Mouse (Mus musculus) cortical plate, adult 2 months (tissue): Measurements from ENCODE around the gene Vmn1r50. TPM values are rescaled to one million over a fixed set of nuclear protein-coding genes. Genes with fewer than 3 reads are reported as not detected.
"Not testable (repeated sequence)": the region's sequence is repeated elsewhere in the genome, so short reads cannot be mapped to it uniquely, and the experiment has no call there.

Source experiments
- H3K27ac ChIP-seq: fragments of 200-500 bp; 2 replicates; pipeline ENCODE4 v1.5.1; 2012; ENCODE audit warnings: low read length, control low read depth, inconsistent platforms; ENCODE audit not compliant: insufficient read depth
- H3K4me1 ChIP-seq: fragments of 200-500 bp; 2 replicates; pipeline ENCODE4 v1.6.1; 2011; ENCODE audit warnings: low read length; ENCODE audit not compliant: control insufficient read depth, insufficient read depth
- H3K4me3 ChIP-seq: fragments of 200-500 bp; 2 replicates; pipeline ENCODE4 v1.5.1; 2011; ENCODE audit warnings: mild to moderate bottlenecking, low read length, control low read depth; ENCODE audit not compliant: insufficient read depth
- CTCF ChIP-seq: fragments of 200-500 bp; IDR thresholded peaks from 2 replicates; pipeline ENCODE4 v1.5.1; 2011; ENCODE audit warnings: mild to moderate bottlenecking, control low read depth, low read length; ENCODE audit not compliant: insufficient read depth; ENCODE audit errors: extremely low read depth
- POLR2A ChIP-seq: fragments of 200-500 bp; IDR thresholded peaks from 2 replicates; pipeline ENCODE4 v1.6.1; 2011; ENCODE audit warnings: mild to moderate bottlenecking, low read length, control low read depth; ENCODE audit not compliant: insufficient read depth; ENCODE audit errors: extremely low read depth
- polyA plus RNA-seq: library from polyadenylated mRNA; depleted of rRNA; stranded (reverse); fragments of >200 nt; gene quantifications from 2 replicates; pipeline ENCODE4 v1.2.3, GENCODE M21; 2012; rRNA removed

Vmn1r50 gene
- not detected in 2 replicates for polyA plus RNA-seq

DNA sequence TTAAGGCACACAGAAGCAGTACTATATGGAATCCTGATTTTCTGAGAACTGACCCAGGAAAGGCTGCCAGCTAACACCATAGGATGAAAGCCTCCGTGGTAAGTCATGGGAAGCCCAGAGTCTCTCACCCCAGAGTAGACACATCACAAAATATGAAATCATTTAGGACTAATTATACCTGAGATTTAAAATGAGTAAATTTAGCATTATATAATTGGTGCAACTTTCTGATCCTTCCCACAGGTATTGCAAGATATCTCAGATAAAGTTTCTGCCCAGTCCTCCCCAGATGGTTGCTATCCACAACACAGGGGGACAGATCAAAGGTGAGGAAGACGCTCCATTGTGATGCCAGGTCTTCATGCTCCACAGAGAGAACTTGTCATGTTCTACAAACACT is at the start of gene Vmn1r50:
Gene Vmn1r50 (plus strand): TSS at position 301 of the 400 bp plus-strand sequence.
- no peaks in the 10 kb centered on the region for H3K4me1 ChIP-seq
- TF ChIP-seq CTCF (no peak), POLR2A (no peak)
- no peak within 1 kb of the TSS for H3K4me3 ChIP-seq

DNA sequence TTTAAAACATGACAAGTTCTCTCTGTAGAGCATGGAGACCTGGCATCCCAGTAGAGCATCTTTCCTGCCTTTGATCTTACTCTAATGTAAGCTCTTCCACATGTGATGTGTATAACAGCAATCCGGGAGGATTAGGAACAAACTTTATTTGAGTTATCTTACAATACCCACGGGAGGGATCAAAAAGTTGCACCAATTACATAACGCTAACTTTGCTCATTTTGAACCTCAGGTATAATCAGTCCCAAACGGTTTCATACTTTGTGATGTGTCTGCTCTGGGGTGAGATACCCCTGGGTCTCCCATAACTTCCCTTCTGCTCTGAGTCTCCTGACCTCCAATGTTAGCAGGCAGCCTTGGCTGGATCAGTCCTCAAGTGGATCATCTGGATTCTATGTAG is 22.8 kb upstream of the Vmn1r50 start, which contains the start of gene Vmn1r49:
Gene Vmn1r49 (minus strand): TSS at position 101 of the 400 bp plus-strand sequence.
- no peak within 1 kb of the TSS for H3K4me3 ChIP-seq
- H3K4me1 ChIP-seq = no peaks in the 10 kb centered on the region
- TF ChIP-seq POLR2A = no peak
- H3K27ac ChIP-seq = no peak within 1 kb of the TSS

More for the DNA sequence above, at the start of gene Vmn1r50:
- H3K27ac ChIP-seq = no peak within 1 kb of the TSS

DNA sequence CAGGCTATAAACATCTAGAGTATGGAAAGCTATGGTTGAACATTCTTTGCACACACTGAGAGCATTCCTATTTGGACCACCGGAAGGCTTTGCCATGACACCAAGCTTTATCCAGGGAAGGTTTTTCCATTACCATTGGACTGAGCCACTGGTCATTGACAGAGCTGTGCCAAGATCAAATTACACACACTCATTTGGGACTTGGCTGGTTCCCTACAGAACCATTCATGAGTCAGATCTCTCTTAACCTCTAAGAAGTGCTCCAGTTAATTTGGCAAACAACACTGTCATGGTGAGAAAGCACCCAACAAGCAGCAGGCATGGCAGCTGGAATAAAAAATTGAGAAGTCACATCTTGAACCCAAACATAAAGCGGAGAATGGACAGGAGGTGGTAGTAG is 664 bp upstream of the Vmn1r50 start:
- TF ChIP-seq POLR2A = no peak
- no peak for TF ChIP-seq CTCF
- H3K27ac ChIP-seq = no peak overlapping the region
- no peak overlapping the region for H3K4me3 ChIP-seq
- H3K4me1 ChIP-seq = no peaks in the 10 kb centered on the region

DNA sequence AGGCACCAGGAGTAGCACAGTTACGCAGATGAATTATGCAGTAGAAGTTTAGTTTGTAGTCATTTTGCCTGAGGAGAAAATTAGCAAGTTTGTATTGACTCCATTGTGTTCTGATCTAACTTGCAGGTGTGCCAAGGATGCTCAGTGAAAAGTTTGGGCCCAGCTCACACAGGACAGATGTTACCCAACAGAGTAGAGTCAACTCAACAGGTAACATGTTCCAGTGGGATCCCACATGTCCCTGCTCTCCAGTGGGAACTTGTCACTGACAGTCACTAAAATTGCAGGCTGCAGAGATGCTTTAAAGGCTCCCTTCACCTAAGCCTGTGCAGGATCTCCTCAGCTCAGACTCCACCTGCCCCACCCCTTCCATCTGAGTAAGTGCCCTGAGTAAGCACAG is 21.1 kb downstream of the Vmn1r50 start, which contains the start of gene Vmn1r51:
Gene Vmn1r51 (plus strand): TSS at position 301 of the 400 bp plus-strand sequence.
- not testable (repeated sequence) for H3K27ac ChIP-seq, H3K4me1 ChIP-seq, H3K4me3 ChIP-seq

Other genes with a start within 250 kb of the Vmn1r50 start
- gene Vmn1r42, start 225.0 kb upstream of the Vmn1r50 start, polyA plus RNA-seq = not detected in 2 replicates
- not detected in 2 replicates for gene Vmn1r43, start 225.0 kb upstream of the Vmn1r50 start, polyA plus RNA-seq
- not detected in 2 replicates for gene Vmn1r44, start 217.8 kb upstream of the Vmn1r50 start, polyA plus RNA-seq
- not detected in 2 replicates for gene Vmn1r45, start 160.8 kb upstream of the Vmn1r50 start, polyA plus RNA-seq
- gene Vmn1r46, start 132.1 kb upstream of the Vmn1r50 start, polyA plus RNA-seq = not detected in 2 replicates
- not detected in 2 replicates for gene Vmn1r47, start 85.3 kb upstream of the Vmn1r50 start, polyA plus RNA-seq
- gene Vmn1r48, start 64.6 kb upstream of the Vmn1r50 start, polyA plus RNA-seq = not detected in 2 replicates
- not detected in 2 replicates for gene Vmn1r49, start 22.9 kb upstream of the Vmn1r50 start, polyA plus RNA-seq
- gene Vmn1r51, start 21.2 kb downstream of the Vmn1r50 start, polyA plus RNA-seq = not detected in 2 replicates
- gene Vmn1r52, start 73.4 kb downstream of the Vmn1r50 start, polyA plus RNA-seq = not detected in 2 replicates
- not detected in 2 replicates for gene V1ra8, start 101.4 kb downstream of the Vmn1r50 start, polyA plus RNA-seq
- not detected in 2 replicates for gene Vmn1r53, start 123.0 kb downstream of the Vmn1r50 start, polyA plus RNA-seq
- not detected in 2 replicates for gene Vmn1r54, start 144.9 kb downstream of the Vmn1r50 start, polyA plus RNA-seq
- not detected in 2 replicates for gene BC048671, start 199.8 kb downstream of the Vmn1r50 start, polyA plus RNA-seq
- 0.06 and 0.17 TPM in 2 replicates for gene Chst13, start 223.8 kb downstream of the Vmn1r50 start, polyA plus RNA-seq
- gene Uroc1, start 231.9 kb downstream of the Vmn1r50 start, polyA plus RNA-seq = 0.04 TPM in 1 of 2 replicates, not detected in the other